Mouse (Mus musculus) E14TG2a.4 (cell line): Measurements from ENCODE around the gene Glmn.

ENCODE experiments used
- CTCF ChIP-seq: conservative IDR thresholded peaks from 2 replicates; pipeline ENCODE4 v1.5.1; 2014; ENCODE audit warnings: low read length
- NANOG ChIP-seq: IDR thresholded peaks from 2 replicates; pipeline ENCODE4 v1.6.1; 2014; ENCODE audit warnings: borderline replicate concordance, low read length, mixed read lengths
- POU5F1 ChIP-seq: IDR thresholded peaks from 2 replicates; pipeline ENCODE4 v1.6.1; 2014; ENCODE audit warnings: low read length, borderline replicate concordance

DNA sequence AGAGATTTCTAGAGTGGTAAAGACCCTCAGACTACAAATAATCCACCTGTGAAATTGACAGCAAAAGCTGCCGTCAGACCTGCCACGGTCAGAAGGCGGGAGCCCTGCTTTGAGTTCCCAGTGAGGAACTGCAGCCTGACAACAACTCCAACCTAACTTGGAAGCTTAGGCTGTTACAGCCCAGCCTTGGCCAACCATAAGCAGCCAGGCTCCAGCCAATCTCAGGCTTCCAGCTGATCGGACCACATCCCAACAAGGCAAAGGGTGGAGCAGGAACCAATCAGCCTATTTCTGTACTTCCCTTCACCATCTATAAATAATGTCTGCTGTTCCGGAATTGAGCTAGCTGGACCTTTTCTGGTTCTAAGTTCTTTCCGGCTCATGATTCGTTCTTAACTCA is 75.8 kb downstream of the Glmn start:
- TF ChIP-seq CTCF = no peak
- no peak for TF ChIP-seq POU5F1
- no peak for TF ChIP-seq NANOG
